Mouse (Mus musculus): ENCODE measurements around the gene Ccdc155.
"Not testable (repeated sequence)": the region's sequence is repeated elsewhere in the genome, so short reads cannot be mapped to it uniquely, and the experiment has no call there.

The Ccdc155 gene

DNA sequence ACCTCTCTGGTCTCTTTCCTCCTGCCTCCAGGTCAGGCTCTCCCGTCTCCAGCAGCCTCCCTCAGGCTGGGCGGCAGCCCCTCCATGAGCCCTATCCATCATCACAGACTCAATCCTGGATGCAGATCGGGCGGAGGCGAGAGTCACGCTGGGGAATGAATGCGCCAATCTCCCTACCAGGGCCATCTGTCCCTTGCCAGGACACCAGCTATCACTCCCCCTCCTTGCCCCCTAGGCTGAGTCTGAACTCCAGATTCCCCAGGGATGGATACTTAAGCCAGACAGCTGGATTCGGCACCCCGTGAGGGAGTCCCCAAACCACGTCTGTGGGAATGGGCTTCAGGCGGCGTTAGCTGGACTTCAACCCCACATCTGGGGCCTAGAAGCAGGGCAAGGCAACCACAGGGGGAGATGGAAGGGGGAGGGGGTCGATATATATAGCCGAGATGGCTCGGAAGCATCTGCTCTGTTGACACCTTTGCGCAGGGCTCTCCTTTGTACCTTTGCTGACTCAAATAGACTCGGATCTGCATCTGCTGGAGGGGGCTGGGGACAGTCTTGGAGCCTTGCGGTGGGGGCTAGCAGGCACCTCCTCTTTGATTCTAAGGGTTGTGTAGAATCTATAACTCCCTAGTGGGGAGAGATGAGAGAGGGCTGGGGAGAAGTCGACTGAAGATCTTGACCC lies 36.8 kb downstream of the Ccdc155 start:
- in situ Hi-C loops (cut with MboI; ENCODE audit: low sequenced_read_pairs), result no loop called here

DNA sequence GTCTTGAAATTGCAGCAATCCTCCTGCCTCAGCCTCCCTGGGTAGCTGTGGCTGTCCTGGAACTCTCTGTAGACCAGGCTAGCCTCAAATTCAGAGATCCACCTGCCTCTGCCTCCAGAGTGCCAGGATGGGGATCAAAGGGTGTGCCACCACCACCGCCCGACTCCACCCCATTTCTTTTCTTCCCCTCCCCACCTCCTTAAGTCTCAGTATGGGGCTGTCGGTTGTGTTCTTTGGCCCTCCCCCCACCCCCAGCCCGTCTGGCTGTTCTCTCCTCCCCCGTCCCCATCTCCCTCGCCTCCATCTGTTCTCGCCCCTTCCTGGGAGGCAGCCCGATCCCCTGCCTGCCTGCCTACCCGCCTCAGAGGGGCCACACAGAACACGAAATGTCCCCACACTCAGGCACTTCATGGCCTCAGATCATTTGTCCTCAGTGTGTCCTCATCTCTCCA lies 37.7 kb downstream of the Ccdc155 start:
- in situ Hi-C loops (cut with MboI; ENCODE audit: low sequenced_read_pairs), result no loop called here

DNA sequence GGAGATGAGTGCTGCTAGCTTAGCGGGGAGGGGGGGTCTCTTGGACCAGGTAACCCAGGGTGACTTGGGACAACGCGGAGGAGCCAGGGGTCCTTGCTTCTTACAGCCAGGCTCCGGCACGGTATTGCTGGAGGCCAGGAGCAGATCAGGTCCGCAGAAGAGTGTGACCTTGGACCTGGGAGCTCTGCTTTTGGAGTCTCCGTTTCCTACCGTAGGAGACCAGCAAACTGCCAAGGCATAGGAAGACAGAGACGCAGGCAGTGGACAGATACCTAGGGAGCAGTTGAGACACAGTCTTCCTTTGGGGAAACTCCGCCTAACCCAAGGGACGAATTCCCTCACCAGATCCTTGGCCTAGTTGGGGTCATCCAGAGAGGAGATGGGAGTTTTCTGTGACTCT lies 39.0 kb downstream of the Ccdc155 start:
- in situ Hi-C loops (cut with MboI; ENCODE audit: low sequenced_read_pairs), result no loop called here

DNA sequence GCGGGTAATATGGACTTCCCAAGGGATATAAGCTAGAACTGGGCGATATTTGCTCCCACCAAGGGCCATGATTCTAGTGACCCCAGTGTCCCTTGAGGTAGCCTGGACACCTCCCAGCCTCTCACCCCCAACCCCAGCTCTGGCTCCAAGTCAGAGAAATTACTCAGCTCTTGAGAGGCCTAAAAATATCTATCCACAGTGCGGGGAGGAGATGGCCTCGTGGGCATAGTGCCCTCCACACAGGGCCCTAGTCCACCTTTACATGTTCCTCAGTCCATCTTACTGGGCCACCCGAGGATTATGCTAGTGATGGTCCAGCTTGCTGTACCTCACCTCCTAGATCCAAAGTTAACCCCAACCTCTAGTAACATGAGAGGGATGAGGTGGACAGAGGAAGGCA lies 39.9 kb downstream of the Ccdc155 start:
- in situ Hi-C loops (cut with MboI; ENCODE audit: low sequenced_read_pairs), result no loop called here

DNA sequence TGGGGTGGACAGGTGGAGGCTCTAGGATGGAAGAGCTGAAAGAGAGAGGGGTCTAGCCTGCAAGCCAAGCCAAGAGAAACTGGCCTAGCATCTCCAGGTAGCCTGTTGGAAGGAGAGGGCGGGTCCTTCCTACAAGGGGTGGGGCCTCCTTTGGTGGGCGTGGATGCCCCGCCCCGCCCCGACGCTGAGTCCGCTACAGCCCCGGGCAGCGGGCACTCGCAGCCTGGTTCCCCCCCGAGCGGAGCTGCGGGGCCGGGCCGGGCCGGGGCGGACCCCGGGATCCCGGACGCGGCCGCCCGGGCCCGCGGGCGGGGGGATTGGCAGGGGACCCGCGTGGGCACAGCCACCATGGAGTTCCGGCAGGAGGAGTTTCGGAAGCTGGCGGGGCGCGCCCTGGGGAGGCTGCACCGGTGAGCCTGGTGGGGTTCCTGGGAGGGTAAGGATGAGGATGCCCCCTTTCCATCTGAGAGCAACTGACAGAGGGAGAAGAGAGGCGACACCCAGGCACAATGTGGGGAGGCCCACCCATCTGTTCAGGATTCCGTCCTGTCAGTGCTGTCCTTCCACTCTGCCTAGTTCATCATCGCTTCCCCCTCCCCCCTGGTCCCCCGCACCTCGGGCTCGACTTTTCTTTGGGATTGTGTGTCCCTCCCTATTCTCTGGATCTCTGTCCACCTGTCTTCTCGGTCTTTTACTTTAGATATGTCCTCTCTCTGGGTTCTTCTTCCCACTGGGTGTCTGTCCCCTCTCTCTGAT lies 40.8 kb downstream of the Ccdc155 start, which contains the start of gene Slc17a7:
Slc17a7 (plus strand) TSS at position 215 of the 756 bp plus-strand sequence.
- in situ Hi-C loops (cut with MboI; ENCODE audit: low sequenced_read_pairs), result no loop called here

DNA sequence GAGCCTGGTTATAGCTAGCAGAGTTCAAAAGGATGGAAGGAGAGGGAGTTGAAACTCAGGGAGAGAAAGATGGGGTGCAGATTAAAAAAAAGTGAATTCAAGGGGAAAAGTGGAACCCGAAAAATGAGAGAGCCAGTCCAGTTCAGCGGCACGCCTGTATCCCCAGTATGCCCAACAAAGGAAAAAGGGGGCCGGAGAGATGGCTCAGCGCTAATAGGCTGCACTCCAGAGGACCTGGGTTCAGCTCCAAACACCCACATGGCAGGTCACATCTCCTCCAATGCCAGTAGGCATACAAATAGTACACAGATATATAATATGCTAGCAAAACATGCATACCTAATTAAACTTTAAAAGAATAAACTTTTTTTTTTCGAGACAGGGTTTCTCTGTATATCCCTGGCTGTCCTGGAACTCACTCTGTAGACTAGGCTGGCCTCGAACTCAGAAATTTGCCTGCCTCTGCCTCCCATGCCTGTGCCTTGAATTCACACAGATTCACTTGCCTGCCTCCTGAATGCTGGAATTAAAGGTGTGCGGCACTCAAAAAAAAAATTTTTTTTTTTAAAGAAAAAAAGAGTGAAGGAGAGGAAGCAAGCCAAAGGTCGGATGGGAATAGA lies 41.6 kb downstream of the Ccdc155 start:
- in situ Hi-C loops (cut with MboI; ENCODE audit: low sequenced_read_pairs), result no loop called here

DNA sequence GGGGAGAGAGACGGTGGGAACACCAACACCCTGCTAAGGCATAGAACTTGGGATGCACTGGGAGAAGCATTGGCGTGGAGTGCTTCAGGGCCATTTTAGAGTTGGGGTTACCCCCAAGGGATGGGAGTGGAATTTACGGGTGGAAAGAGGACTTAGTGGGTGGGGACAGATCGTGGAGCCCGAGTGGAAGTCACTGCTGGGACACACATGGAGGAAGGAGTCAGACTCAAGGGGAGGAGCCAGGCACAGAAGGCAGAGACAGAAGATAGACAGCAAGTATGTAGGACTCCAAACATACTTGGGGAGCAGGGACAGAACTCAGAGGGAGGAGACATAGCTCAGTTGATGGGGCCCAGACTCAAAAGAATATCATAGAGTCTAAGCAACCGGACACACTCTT lies 42.1 kb downstream of the Ccdc155 start:
- in situ Hi-C loops (cut with MboI; ENCODE audit: low sequenced_read_pairs), result no loop called here

DNA sequence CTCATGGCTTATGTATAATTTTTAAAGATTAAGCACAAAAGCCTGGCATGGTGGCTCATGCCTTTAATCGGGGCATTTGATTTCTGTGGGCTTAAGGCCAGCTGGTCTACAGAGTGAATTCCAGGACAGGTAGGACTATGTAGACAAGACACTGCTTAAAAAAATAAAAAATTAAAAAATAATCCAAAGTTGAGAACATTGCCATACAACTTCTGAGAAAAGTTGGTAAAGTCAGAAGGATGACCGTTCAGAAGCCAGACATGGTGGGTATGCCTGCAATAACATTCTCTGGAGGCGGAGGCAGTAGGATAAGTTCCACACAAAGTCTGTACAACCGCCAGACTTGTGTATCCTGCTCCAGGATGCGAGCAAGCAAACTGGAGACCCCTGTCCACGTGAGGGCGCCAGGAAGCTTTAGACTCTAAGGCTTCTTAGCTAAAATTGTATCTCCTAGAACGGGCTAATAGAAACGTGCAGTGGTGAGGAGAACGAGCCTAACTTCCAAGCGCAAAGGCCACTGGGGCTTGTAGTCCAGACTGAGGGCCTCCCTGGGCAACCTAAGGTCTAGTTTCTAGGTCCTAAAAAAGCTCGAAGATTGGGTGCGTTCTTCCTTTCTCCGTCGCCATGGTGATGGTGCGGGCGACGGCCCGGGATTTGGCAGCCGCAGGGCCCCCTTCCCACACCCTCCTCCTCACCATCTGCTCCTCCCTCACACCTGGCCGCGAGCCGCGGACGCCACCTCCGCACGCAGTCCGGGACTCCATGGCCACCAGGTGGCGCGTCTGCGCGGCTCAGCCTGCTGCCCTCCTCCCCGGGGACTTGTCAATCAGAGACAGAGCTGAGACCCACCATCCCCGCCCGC lies 42.8 kb downstream of the Ccdc155 start:
- in situ Hi-C loops (cut with MboI; ENCODE audit: low sequenced_read_pairs), result no loop called here

DNA sequence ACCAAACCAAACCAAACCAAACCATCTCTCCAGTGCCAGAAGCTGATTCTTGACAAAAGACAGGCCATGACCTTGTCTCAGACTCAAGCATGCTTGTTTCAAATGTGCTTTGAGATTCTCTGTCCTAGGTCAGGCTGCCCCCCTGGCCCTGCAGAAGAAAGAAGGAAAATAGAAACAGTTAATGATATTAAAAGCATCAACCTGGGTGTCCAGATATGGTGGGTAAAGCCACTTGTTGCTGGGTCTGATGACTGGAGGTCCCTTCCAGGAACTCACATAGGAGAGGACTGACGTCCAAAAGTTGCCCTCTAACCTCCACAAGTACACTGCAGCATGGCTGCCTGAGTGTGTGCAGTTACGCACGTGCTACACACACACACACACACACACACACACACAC lies 43.8 kb downstream of the Ccdc155 start:
- in situ Hi-C loops (cut with MboI; ENCODE audit: low sequenced_read_pairs), result no loop called here

DNA sequence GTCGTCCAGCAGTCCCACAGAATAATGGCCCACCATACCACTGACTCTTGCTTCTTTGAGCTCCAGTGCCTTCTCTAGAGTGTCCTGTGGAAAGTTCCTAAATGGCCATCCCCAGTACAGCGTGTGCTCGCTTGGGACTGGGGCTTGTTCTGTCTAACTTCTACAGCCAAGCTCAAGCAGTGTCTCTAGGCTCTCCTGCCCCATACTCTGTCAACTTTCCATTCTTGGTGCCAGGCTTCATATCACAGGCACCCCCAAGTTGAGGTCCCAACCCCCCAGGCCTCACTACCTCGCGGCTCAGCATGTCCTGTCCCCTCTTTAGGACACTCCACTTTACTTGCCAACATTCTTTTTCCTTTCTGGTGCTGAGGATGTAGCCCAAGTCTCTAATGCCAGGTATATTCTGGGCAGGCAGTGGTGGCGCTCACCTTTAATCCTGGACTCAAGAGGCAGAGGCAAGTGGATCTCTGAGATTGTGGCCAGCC lies 44.3 kb downstream of the Ccdc155 start:
- in situ Hi-C loops (cut with MboI; ENCODE audit: low sequenced_read_pairs), result no loop called here

DNA sequence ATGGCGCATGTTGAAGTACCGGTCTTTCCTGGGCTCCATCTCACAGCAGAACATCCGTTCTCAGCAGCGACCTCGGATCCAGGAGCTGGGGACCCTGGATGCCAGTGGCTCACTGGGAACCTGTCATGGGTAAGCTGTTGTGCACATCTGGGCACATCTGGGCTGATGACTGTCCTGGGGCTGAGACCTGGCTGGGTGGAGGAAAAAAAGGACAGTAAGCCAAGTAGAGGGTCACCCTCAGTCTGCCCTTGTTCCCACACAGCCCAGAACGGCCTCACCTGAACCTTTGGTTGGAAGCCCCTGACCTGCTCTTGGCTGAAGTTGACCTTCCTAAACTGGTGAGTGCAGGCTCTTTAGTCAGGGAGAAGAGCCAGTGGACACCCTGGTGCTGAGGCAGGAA lies 45.7 kb downstream of the Ccdc155 start:
- in situ Hi-C loops (cut with MboI; ENCODE audit: low sequenced_read_pairs), result loop anchor here (5.0 kb wide), 1 partner anchor 33 kb away; no protein-coding TSS in a partner anchor

DNA sequence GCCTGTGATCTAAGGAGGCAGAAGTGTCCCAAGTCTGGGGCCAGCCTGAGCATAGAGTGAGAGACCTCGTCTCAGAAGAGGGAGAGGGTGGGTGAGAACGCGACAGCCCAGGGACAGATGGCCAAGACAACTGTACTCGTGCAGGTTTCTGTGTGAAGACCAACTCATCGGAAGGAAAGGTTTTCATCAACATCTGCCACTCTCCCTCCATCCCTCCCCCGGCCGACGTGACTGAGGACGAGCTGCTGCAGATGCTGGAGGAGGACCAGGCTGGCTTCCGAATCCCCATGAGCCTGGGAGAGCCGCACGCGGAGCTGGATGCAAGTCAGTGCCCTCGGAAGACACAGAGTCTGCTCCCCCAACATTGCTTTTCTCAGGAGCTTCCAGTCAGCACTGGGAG lies 47.2 kb downstream of the Ccdc155 start:
- in situ Hi-C loops (cut with MboI; ENCODE audit: low sequenced_read_pairs), result loop anchor here (5.0 kb wide), 1 partner anchor 35 kb away; no protein-coding TSS in a partner anchor

DNA sequence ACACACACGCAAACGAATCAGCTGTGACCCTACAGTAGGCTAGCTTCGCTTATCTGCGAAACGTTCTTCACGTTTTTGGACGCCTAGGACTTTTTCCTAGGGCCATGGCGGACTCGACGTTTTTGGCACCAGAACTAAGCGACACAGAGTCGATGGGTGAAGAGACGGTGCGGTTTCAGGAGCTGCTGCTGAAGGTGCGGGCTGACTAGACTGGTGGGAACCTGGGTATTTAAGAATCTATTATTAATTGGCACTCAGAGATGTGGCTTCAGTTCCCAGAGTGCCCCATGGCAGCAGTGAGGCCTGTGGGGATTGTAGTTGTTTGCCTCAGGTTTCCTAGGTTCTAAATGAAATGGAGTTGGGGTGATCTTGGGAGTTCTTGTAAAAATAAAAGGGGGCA lies 48.5 kb downstream of the Ccdc155 start:
- in situ Hi-C loops (cut with MboI; ENCODE audit: low sequenced_read_pairs), result loop anchor here (5.0 kb wide), 1 partner anchor 36 kb away; no protein-coding TSS in a partner anchor

DNA sequence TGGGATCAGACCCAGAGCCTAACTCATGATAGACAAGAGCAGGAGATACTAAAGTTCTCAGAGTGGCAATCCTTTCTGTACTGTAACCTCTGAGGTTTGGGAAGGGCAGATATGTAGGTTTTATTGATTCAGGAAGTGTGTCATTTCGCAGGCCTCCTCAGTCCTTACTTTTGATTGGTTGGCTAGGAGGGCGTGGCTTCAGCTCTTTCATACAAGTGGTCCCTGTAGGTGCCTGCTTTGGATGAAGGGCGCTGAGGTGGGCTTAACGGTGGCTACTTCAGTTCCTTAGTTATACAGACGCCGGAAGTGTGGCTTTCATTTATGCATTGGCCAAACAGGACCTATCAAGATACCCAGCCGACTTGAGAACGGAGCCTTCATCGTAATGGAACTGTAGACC lies 49.1 kb downstream of the Ccdc155 start:
- in situ Hi-C loops (cut with MboI; ENCODE audit: low sequenced_read_pairs), result loop anchor here (5.0 kb wide), 1 partner anchor 37 kb away; no protein-coding TSS in a partner anchor

DNA sequence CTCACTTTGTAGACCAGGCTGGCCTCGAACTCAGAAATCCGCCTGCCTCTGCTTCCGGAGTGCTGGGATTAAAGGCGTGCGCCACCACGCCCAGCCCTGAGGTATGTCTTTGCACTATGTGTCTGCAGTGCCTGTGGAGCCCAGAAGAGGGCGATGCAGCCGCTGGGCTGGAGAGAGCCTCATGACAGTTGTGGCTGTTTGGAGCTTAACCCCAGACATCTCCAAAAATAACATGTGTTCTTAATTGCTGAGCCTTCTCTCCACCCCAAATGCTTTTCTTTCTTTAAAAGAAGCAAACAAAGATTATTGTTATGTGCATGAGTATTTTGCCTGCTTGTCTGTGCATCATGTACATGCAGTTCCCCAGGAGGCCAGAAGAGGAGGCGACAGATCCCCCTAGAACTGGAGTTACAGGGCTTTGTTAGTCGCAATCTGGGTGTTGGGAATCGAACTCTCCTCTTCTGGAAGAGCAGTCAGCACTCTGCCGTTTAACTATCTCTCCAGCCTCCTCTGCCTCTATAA lies 49.6 kb downstream of the Ccdc155 start:
- in situ Hi-C loops (cut with MboI; ENCODE audit: low sequenced_read_pairs), result loop anchor here (5.0 kb wide), 1 partner anchor 37 kb away; no protein-coding TSS in a partner anchor

DNA sequence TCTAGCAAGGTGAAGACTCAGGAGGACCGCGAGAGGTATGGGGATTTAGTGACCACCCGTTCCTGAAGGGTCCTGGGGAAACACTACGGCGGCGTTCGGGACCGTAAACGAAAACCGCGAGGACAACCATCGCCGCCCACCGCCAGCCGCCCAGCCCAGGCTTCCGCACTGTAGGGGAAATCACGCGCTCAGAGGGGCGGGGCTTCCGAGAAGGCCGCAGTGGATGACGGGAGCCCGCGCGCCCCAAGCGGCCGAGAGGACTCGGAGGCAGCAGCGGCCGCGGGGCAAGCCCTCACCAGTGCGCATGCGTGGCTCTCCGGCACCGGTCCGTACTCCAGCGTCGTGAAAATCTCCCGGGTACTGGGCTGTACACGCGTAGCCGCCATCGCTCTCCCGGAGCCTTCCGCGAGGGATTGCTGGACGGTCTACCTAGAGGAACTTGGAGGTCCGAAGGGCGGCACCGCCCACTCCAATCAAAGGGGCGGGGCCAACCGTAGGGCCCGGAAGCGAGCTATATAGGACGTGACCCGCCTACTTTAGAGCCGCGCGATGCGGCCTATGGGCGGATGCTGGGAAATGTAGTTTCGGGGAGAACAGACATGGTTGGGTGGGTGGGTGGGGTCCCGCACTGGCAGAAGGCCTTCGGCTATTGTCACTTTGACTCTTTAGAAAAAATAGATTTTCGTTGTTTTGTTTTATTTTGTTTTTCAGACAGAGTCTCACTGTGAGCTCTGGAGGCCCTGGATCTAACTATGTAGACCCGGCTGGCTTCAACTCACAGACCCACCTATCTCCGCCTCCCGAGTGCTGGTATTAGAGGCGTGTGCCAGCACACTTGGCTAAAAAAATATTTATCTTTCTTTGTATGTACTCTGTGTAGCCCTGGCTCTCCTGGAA lies 50.3 kb downstream of the Ccdc155 start, which contains the start of the genes Pih1d1 and Aldh16a1:
Pih1d1 (plus strand) TSS at position 208 of the 897 bp plus-strand sequence.
Aldh16a1 (minus strand) TSS at position 489 of the 897 bp plus-strand sequence.
- in situ Hi-C loops (cut with MboI; ENCODE audit: low sequenced_read_pairs), result no loop called here

DNA sequence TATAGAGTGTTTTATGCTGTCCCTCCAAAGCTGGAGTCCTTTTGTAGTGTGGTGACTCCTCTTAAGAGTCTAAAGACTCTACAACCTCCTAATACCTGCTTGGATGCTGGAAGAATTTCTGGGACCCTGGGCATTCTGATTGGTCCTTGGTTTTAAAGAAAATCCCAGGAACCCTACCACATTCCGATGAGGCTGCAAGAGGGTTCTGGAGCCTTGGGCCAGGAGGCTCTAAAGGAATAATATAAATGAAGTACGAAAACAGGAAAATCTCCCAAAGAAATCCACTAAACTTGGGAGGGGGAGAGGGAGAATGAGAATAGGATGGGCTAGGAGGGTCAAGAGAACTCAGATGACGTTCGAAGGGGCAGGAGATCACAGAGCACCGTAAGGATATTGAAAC lies 51.1 kb downstream of the Ccdc155 start:
- in situ Hi-C loops (cut with MboI; ENCODE audit: low sequenced_read_pairs), result no loop called here

DNA sequence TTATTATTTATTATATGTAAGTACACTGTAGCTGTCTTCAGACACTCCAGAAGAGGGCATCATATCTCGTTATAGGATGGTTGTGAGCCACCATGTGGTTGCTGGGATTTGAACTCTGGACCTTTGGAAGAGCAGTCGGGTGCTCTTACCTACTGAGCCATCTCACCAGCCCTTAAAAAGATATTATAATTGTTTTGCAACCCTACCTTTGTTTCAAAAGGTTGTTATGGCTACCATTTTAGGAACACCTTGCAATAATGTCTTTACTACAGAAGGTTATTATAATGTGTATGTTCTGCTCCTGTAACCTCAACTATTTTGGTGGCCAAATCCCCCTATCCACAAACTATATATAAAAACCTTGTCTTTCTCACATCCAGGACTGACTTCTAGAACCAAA lies 51.6 kb downstream of the Ccdc155 start:
- in situ Hi-C loops (cut with MboI; ENCODE audit: low sequenced_read_pairs), result not testable (repeated sequence)

DNA sequence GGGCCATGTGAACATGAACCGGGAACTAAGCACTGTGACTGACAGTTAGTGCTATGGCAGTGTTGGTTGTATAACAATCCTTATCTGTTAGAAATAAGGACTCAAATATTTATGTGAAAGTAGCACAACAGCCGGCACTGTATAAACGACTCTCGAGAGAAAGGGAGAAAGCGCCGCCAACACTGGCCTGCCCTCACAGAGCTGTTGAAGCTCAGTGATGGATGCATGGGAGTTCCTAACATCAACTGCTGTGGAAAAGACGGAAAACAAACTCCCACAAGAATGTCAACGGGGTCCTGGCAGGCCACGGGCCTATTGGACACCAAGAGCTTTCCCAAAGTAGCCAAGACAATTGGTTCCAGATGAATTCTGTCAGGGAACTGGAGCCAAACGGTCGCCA lies 53.4 kb downstream of the Ccdc155 start:
- in situ Hi-C loops (cut with MboI; ENCODE audit: low sequenced_read_pairs), result no loop called here
